Mouse (Mus musculus) neutrophil, adult 59 days (primary cell): Measurements from ENCODE around the gene Plxnc1. TPM values are rescaled to one million over a fixed set of nuclear protein-coding genes. Genes with fewer than 3 reads are reported as not detected.

ENCODE experiments used
- total RNA-seq, 2 experiments: library from RNA; stranded (reverse); gene quantifications; 1 replicate in 1 of 2; 2 replicates in 1 of 2; pipeline ENCODE4 v1.2.4; 2023

Gene Plxnc1
- total RNA-seq = 10 to 100 TPM; 77.3 to 94.8 TPM

GRCm38 (mm10) chr10:94944691-94945205, at the start of gene Plxnc1:
Gene Plxnc1 (minus strand): TSS chr10:94944835.

